Mouse (Mus musculus) left cerebral cortex, postnatal 25 days (tissue): ENCODE measurements around the gene Olfr119. TPM values are rescaled to one million over a fixed set of nuclear protein-coding genes. Genes with fewer than 3 reads are reported as not detected.
"Not testable (repeated sequence)": the region's sequence is repeated elsewhere in the genome, so short reads cannot be mapped to it uniquely, and the experiment has no call there.

Source experiments
- DNase-seq, 2 experiments: peaks; one replicate each; pipeline ENCODE4 v3.0.0; 2022; ENCODE audit warnings: low spot score in 2 of 2, mixed read lengths in 1 of 2
- intact Hi-C: fragments of 180-260 bp; cut with DNase I; formaldehyde crosslinking; loops from one replicate; pipeline ENCODE4 v1.15.1; 2025
- total RNA-seq, 2 experiments: library from RNA; stranded (reverse); gene quantifications; 2 replicates each; pipeline ENCODE4 v1.2.3; 2021

Olfr119 gene
- total RNA-seq, result not detected

- DNase-seq, intact Hi-C loops: not testable (repeated sequence)
Observed at GRCm38 (mm10) chr17:37696264-37696663, at the start of gene Olfr119. Gene Olfr119 (plus strand): TSS chr17:37696564.

GRCm38 (mm10) chr17:37663682-37664081, 32.7 kb upstream of the Olfr119 start, which contains the start of gene Olfr117:
Gene Olfr117 (minus strand): TSS chr17:37663782.
- intact Hi-C loops, result no loop called here
- no peak for DNase-seq

DNA sequence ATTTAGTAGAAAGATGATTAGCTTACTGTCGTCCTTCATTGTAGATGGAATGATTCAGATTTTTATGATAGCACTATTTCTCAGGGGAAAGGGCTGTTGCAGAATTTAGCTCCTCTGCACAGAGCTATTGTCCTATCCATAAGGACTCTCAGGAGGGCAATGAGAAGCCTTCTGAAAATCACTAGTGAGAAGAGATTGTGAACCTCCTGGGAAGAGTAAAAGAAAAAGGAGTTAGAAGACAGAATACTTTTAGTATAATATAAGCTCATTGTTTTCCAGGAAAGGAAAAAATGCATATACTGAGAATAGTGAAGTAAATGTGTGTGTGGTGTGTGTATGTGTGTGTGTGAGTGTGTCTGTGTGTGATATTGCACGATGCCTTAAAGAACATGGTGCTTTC, 29.7 kb upstream of the Olfr119 start, which contains the start of gene Olfr118:
Gene Olfr118 (plus strand): TSS at position 301 of the 400 bp plus-strand sequence.
- intact Hi-C loops, result no loop called here
- DNase-seq, result no peak

GRCm38 (mm10) chr17:37721508-37721907, 25.1 kb downstream of the Olfr119 start, which contains the start of gene Olfr120:
Gene Olfr120 (plus strand): TSS chr17:37721808.
- no peak for DNase-seq

DNA sequence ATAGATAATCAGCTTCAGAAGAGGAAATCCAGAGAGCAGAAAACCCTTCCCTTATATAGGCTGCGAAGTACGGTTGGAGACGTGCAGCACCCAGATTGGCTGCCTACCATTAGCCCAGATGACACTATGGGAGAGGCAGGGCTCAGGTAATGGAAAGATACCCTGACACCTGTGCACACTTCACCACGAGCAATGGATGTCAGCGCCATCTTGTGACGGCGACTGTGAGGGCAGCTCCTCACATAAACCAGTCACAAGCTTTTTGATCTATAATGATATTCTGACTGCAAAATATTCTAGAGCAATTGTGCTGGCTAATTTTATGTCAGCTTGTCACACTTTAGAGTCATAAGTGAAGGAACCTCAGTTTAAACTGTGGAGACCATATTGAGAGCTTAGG, 41.7 kb downstream of the Olfr119 start:
- intact Hi-C loops, result no loop called here
- no peak for DNase-seq

More at GRCm38 (mm10) chr17:37721508-37721907, 25.1 kb downstream of the Olfr119 start, which contains the start of gene Olfr120:
- intact Hi-C loops, result no loop called here

Other genes starting within 250 kb of the Olfr119 start
- not detected for gene Olfr109, start 237.6 kb upstream of the Olfr119 start, total RNA-seq
- not detected for gene H2-M2, start 213.0 kb upstream of the Olfr119 start, total RNA-seq
- gene Olfr110, start 204.1 kb upstream of the Olfr119 start, total RNA-seq, result not detected
- not detected for gene Olfr111, start 188.5 kb upstream of the Olfr119 start, total RNA-seq
- gene Olfr112, start 127.1 kb upstream of the Olfr119 start, total RNA-seq, result not detected
- gene Olfr113, start 118.9 kb upstream of the Olfr119 start, total RNA-seq, result not detected
- gene Olfr114, start 103.8 kb upstream of the Olfr119 start, total RNA-seq, result not detected
- gene Olfr115, start 69.5 kb upstream of the Olfr119 start, total RNA-seq, result not detected
- gene Olfr116, start 69.4 kb upstream of the Olfr119 start, total RNA-seq, result not detected
- not detected for gene Olfr117, start 32.8 kb upstream of the Olfr119 start, total RNA-seq
- gene Olfr118, start 29.6 kb upstream of the Olfr119 start, total RNA-seq, result not detected
- not detected for gene Olfr120, start 25.2 kb downstream of the Olfr119 start, total RNA-seq
- gene Olfr121, start 52.3 kb downstream of the Olfr119 start, total RNA-seq, result not detected
- not detected for gene Olfr122, start 72.0 kb downstream of the Olfr119 start, total RNA-seq
- gene Olfr123, start 97.0 kb downstream of the Olfr119 start, total RNA-seq, result not detected
- gene Olfr124, start 103.3 kb downstream of the Olfr119 start, total RNA-seq, result not detected
- gene Olfr125, start 136.4 kb downstream of the Olfr119 start, total RNA-seq, result not detected
- gene Olfr126, start 150.9 kb downstream of the Olfr119 start, total RNA-seq, result not detected
- gene Olfr127, start 203.9 kb downstream of the Olfr119 start, total RNA-seq, result not detected
- not detected for gene Olfr128, start 224.0 kb downstream of the Olfr119 start, total RNA-seq